Mouse (Mus musculus): ENCODE measurements around the gene Aox2. TPM values are rescaled to one million over a fixed set of nuclear protein-coding genes. Genes with fewer than 3 reads are reported as not detected.

The Aox2 gene
- polyA plus RNA-seq, 1 experiment from 2014 or later: not detected

DNA sequence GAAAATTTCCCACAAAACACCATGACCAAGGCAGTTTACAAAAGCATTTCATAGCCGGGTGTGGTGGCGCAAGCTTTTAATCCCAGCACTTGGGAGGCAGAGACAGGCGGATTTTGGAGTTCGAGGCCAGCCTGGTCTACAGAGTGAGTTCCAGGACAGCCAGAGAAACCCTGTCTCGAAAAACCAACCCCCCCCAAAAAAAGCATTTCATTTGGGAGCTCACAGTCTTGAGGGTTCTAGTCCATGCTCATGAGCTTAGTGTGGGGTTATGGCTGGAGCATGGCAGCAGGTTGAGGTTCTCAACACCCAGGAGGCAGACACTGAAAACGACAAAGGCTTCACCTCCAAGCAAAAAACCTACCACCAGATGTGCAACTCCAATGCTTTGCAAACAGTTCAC lies 130.0 kb downstream of the Aox2 start:
- ATAC-seq (ENCODE audit: insufficient number of reproducible peaks, low FRiP score, low TSS enrichment, low read depth): no peak
- DNase-seq (ENCODE audit: low spot score): no peak
- WGBS: 78% methylated on average over 6 of the region's 6 CpGs
- Histone ChIP-seq H3K27me3 (ENCODE audit: control insufficient read depth, insufficient read depth, low read length) (no peaks in the 10 kb centered on the region), H3K9me3 (ENCODE audit: control insufficient read depth, low read length) (no peaks in the 10 kb centered on the region), H3K4me1 (ENCODE audit: control insufficient read depth, insufficient read depth, low read length) (no peaks in the 10 kb centered on the region), H3K27ac (replicated peaks; ENCODE audit: low read depth, low read length) (no peak overlapping the region), H3K4me2 (ENCODE audit: low read depth, severe bottlenecking) (no peak overlapping the region), H3K36me3 (ENCODE audit: control insufficient read depth, insufficient read depth, low read length) (peaks cover 26% of the 10 kb centered on the region), H3K9ac (ENCODE audit: low read length) (no peak overlapping the region), H3K4me3 (ENCODE audit: low read depth, low read length) (no peak overlapping the region)

- no peak overlapping the region for H3K27ac ChIP-seq (replicated peaks; ENCODE audit: low read depth, low read length)
- H3K4me3 ChIP-seq (ENCODE audit: low read depth, low read length): no peak overlapping the region
- WGBS: 87% methylated on average over 5 of the region's 5 CpGs
- H3K9me3 ChIP-seq (ENCODE audit: control insufficient read depth, low read length): no peaks in the 10 kb centered on the region
- H3K4me2 ChIP-seq (ENCODE audit: low read depth, severe bottlenecking): no peak overlapping the region
- no peak for ATAC-seq (ENCODE audit: insufficient number of reproducible peaks, low FRiP score, low TSS enrichment, low read depth)
- H3K4me1 ChIP-seq (ENCODE audit: control insufficient read depth, insufficient read depth, low read length): no peaks in the 10 kb centered on the region
- DNase-seq (ENCODE audit: low spot score): no peak
- no peaks in the 10 kb centered on the region for H3K27me3 ChIP-seq (ENCODE audit: control insufficient read depth, insufficient read depth, low read length)
- H3K36me3 ChIP-seq (ENCODE audit: control insufficient read depth, insufficient read depth, low read length): peaks cover 32% of the 10 kb centered on the region
- H3K9ac ChIP-seq (ENCODE audit: low read length): no peak overlapping the region
Measured at GRCm38 (mm10) chr1:58409553-58410197, 131.5 kb downstream of the Aox2 start.

DNA sequence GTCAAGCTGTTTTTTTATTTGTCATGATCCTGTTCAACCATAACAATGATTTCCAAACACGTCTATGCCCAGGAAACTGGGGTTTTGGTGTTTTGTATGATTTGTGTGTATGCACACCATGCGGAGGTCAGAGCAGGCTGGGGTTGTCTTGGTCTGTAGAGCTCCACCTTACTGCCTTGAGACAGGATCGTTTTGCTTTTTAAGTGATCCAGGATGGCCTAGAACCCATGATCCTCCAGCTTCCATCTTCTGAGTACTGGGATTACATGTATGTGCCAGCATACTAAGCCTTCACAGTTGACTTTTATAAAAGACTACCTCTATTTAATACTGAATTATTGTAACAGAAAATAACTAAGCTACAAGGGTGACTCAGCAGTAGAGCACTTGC lies 132.1 kb downstream of the Aox2 start:
- Histone ChIP-seq H3K27me3 (ENCODE audit: control insufficient read depth, insufficient read depth, low read length) (no peaks in the 10 kb centered on the region), H3K4me1 (ENCODE audit: control insufficient read depth, insufficient read depth, low read length) (no peaks in the 10 kb centered on the region), H3K27ac (replicated peaks; ENCODE audit: low read depth, low read length) (no peak overlapping the region), H3K4me2 (ENCODE audit: low read depth, severe bottlenecking) (no peak overlapping the region), H3K4me3 (ENCODE audit: low read depth, low read length) (no peak overlapping the region), H3K9ac (ENCODE audit: low read length) (no peak overlapping the region), H3K9me3 (ENCODE audit: control insufficient read depth, low read length) (no peaks in the 10 kb centered on the region), H3K36me3 (ENCODE audit: control insufficient read depth, insufficient read depth, low read length) (peaks cover 32% of the 10 kb centered on the region)
- no peak for ATAC-seq (ENCODE audit: insufficient number of reproducible peaks, low FRiP score, low TSS enrichment, low read depth)
- 88% methylated on average over 3 of the region's 3 CpGs for WGBS
- no peak for DNase-seq (ENCODE audit: low spot score)

- DNase-seq (ENCODE audit: low spot score) (no peak), ATAC-seq (ENCODE audit: insufficient number of reproducible peaks, low FRiP score, low TSS enrichment, low read depth) (no peak)
- H3K36me3 ChIP-seq (ENCODE audit: control insufficient read depth, insufficient read depth, low read length): peaks cover 32% of the 10 kb centered on the region
- no peaks in the 10 kb centered on the region for H3K27me3 ChIP-seq (ENCODE audit: control insufficient read depth, insufficient read depth, low read length)
- no peaks in the 10 kb centered on the region for H3K4me1 ChIP-seq (ENCODE audit: control insufficient read depth, insufficient read depth, low read length)
- H3K4me3 ChIP-seq (ENCODE audit: low read depth, low read length): no peak overlapping the region
- H3K27ac ChIP-seq (replicated peaks; ENCODE audit: low read depth, low read length): no peak overlapping the region
- H3K9ac ChIP-seq (ENCODE audit: low read length): no peak overlapping the region
- 88% methylated on average over 7 of the region's 7 CpGs for WGBS
- H3K4me2 ChIP-seq (ENCODE audit: low read depth, severe bottlenecking): no peak overlapping the region
- H3K9me3 ChIP-seq (ENCODE audit: control insufficient read depth, low read length): no peaks in the 10 kb centered on the region
Measured at GRCm38 (mm10) chr1:58410776-58411175, 132.7 kb downstream of the Aox2 start.

GRCm38 (mm10) chr1:58415442-58415841 lies 137.3 kb downstream of the Aox2 start:
- no peak for ATAC-seq (ENCODE audit: insufficient number of reproducible peaks, low FRiP score, low TSS enrichment, low read depth)
- Histone ChIP-seq H3K36me3 (ENCODE audit: control insufficient read depth, insufficient read depth, low read length) (peaks cover 46% of the 10 kb centered on the region), H3K4me1 (ENCODE audit: control insufficient read depth, insufficient read depth, low read length) (no peaks in the 10 kb centered on the region), H3K27ac (replicated peaks; ENCODE audit: low read depth, low read length) (no peak overlapping the region), H3K9me3 (ENCODE audit: control insufficient read depth, low read length) (no peaks in the 10 kb centered on the region), H3K9ac (ENCODE audit: low read length) (no peak overlapping the region), H3K4me2 (ENCODE audit: low read depth, severe bottlenecking) (no peak overlapping the region), H3K4me3 (ENCODE audit: low read depth, low read length) (no peak overlapping the region), H3K27me3 (ENCODE audit: control insufficient read depth, insufficient read depth, low read length) (no peaks in the 10 kb centered on the region)
- WGBS: 46% methylated on average over 1 of the region's 1 CpGs
- DNase-seq (ENCODE audit: low spot score): no peak

DNA sequence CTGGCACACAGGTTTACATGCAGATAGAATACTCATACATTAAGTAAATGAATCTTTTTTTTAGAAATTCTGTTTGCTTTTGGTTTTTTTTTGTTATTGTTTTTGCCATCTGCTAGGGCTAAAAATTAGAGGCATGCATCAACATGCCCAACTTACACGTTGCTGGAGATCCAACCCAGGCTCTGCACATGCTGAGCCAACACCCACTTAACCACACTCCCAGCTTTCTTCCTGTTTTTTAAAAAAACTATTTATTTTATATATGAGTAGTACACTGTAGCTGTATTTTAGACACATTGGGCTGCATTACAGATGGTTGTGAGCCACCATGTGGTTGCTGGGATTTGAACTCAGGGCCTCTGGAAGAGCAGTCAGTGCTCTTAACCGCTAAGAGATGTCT lies 137.9 kb downstream of the Aox2 start:
- no peaks in the 10 kb centered on the region for H3K27me3 ChIP-seq (ENCODE audit: control insufficient read depth, insufficient read depth, low read length)
- no peak overlapping the region for H3K27ac ChIP-seq (replicated peaks; ENCODE audit: low read depth, low read length)
- WGBS: 92% methylated on average over 2 of the region's 2 CpGs
- DNase-seq (ENCODE audit: low spot score): no peak
- no peak overlapping the region for H3K4me3 ChIP-seq (ENCODE audit: low read depth, low read length)
- 0 out of 2 replicates have a peak, but pooled peaks cover 2% of the 10 kb centered on the region for H3K4me1 ChIP-seq (ENCODE audit: control insufficient read depth, insufficient read depth, low read length)
- H3K9ac ChIP-seq (ENCODE audit: low read length): no peak overlapping the region
- H3K36me3 ChIP-seq (ENCODE audit: control insufficient read depth, insufficient read depth, low read length): peaks cover 48% of the 10 kb centered on the region
- no peaks in the 10 kb centered on the region for H3K9me3 ChIP-seq (ENCODE audit: control insufficient read depth, low read length)
- no peak overlapping the region for H3K4me2 ChIP-seq (ENCODE audit: low read depth, severe bottlenecking)
- no peak for ATAC-seq (ENCODE audit: insufficient number of reproducible peaks, low FRiP score, low TSS enrichment, low read depth)

- Histone ChIP-seq H3K9ac (ENCODE audit: low read length) (no peak overlapping the region), H3K9me3 (ENCODE audit: control insufficient read depth, low read length) (no peaks in the 10 kb centered on the region), H3K4me2 (ENCODE audit: low read depth, severe bottlenecking) (no peak overlapping the region), H3K27ac (replicated peaks; ENCODE audit: low read depth, low read length) (no peak overlapping the region), H3K27me3 (ENCODE audit: control insufficient read depth, insufficient read depth, low read length) (no peaks in the 10 kb centered on the region), H3K4me3 (ENCODE audit: low read depth, low read length) (no peak overlapping the region), H3K36me3 (ENCODE audit: control insufficient read depth, insufficient read depth, low read length) (peaks cover 27% of the 10 kb centered on the region), H3K4me1 (ENCODE audit: control insufficient read depth, insufficient read depth, low read length) (0 out of 2 replicates have a peak, but pooled peaks cover 4% of the 10 kb centered on the region)
- 94% methylated on average over 10 of the region's 10 CpGs for WGBS
- DNase-seq (ENCODE audit: low spot score) (no peak), ATAC-seq (ENCODE audit: insufficient number of reproducible peaks, low FRiP score, low TSS enrichment, low read depth) (no peak)
Measured at GRCm38 (mm10) chr1:58420032-58420431, 141.9 kb downstream of the Aox2 start.

DNA sequence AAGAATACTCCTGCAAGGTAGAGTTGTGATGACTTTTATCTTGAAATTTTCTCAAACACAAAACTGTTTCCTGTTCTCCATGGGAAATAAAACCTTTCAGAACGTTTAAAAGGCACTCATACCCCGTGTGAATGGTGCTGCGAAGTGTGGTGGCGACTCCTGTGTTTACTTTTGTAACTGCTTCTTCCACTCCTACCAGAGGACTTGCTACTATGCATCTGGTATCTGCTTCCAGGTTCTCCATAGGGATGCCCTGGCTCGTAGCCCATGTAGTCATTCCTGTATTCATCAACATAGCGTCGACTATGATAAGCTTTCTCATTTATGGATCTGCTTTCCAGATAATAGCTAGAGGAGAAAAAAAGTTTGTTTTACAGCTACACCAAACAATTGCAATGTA lies 142.8 kb downstream of the Aox2 start:
- no peaks in the 10 kb centered on the region for H3K9me3 ChIP-seq (ENCODE audit: control insufficient read depth, low read length)
- no peak overlapping the region for H3K27ac ChIP-seq (replicated peaks; ENCODE audit: low read depth, low read length)
- WGBS: 81% methylated on average over 7 of the region's 7 CpGs
- no peak overlapping the region for H3K4me2 ChIP-seq (ENCODE audit: low read depth, severe bottlenecking)
- DNase-seq (ENCODE audit: low spot score) (no peak), ATAC-seq (ENCODE audit: insufficient number of reproducible peaks, low FRiP score, low TSS enrichment, low read depth) (no peak)
- no peak overlapping the region for H3K9ac ChIP-seq (ENCODE audit: low read length)
- no peak overlapping the region for H3K4me3 ChIP-seq (ENCODE audit: low read depth, low read length)
- peaks cover 26% of the 10 kb centered on the region for H3K36me3 ChIP-seq (ENCODE audit: control insufficient read depth, insufficient read depth, low read length)
- H3K4me1 ChIP-seq (ENCODE audit: control insufficient read depth, insufficient read depth, low read length): 0 out of 2 replicates have a peak, but pooled peaks cover 4% of the 10 kb centered on the region
- no peaks in the 10 kb centered on the region for H3K27me3 ChIP-seq (ENCODE audit: control insufficient read depth, insufficient read depth, low read length)

DNA sequence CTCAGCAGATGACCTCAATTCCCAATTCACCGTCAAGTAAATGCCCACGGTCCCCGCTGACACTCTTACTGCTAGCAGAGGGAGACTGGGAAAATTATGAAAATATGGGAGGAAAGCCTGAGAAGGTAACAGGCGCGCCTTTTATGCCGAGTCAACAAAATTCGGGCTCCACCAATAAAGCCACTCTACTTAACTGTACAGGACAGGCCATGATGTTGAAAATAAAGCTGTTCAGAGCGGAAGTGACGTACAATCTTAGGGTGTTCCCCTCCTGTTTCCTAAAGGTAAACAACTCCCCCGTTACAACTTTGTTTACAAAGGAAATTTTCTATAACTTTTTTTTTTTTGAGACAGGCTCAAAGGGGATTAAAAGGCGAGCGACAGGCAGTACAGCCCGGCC lies 144.8 kb downstream of the Aox2 start:
- H3K4me2 ChIP-seq (ENCODE audit: low read depth, severe bottlenecking): peak overlapping the region; percentile 52
- peaks cover 20% of the 10 kb centered on the region for H3K36me3 ChIP-seq (ENCODE audit: control insufficient read depth, insufficient read depth, low read length)
- no peaks in the 10 kb centered on the region for H3K9me3 ChIP-seq (ENCODE audit: control insufficient read depth, low read length)
- 0 out of 2 replicates have a peak, but pooled peaks cover 4% of the 10 kb centered on the region for H3K4me1 ChIP-seq (ENCODE audit: control insufficient read depth, insufficient read depth, low read length)
- H3K27me3 ChIP-seq (ENCODE audit: control insufficient read depth, insufficient read depth, low read length): no peaks in the 10 kb centered on the region
- WGBS: 12% methylated on average over 13 of the region's 13 CpGs
- no peak for ATAC-seq (ENCODE audit: insufficient number of reproducible peaks, low FRiP score, low TSS enrichment, low read depth)
- DNase-seq (ENCODE audit: low spot score): peak; percentile 36
- peak overlapping the region; percentile 92; the same call in 1 of the 2 replicates for H3K27ac ChIP-seq (replicated peaks; ENCODE audit: low read depth, low read length)
- peak overlapping the region; percentile 99 for H3K9ac ChIP-seq (ENCODE audit: low read length)
- peak overlapping the region; percentile 91 for H3K4me3 ChIP-seq (ENCODE audit: low read depth, low read length)

Data from limb, embryonic 11.5 days (tissue).